Mouse (Mus musculus) embryonic facial prominence, embryonic 14.5 days (tissue): ENCODE data around the gene Ssbp3. TPM values are rescaled to one million over a fixed set of nuclear protein-coding genes. Genes with fewer than 3 reads are reported as not detected.

Experiments
- ATAC-seq: fragments of 200-750 bp; cut with Nextera tagmentation; 2 replicates; pipeline ENCODE4 v1.8.0; 2017; ENCODE audit warnings: low read depth, moderate number of reproducible peaks, moderate TSS enrichment
- DNase-seq: peaks from one replicate; pipeline ENCODE4 v3.0.0-alpha.2; 2015; ENCODE audit warnings: low spot score
- H3K27ac ChIP-seq: fragments of 300-500 bp; sonication (generic); replicated peaks from 2 replicates; pipeline ENCODE4 v1.5.1; 2014; ENCODE audit warnings: low read depth, mild to moderate bottlenecking, low read length, moderate library complexity
- H3K27me3 ChIP-seq: fragments of 300-500 bp; sonication (generic); replicated peaks from 2 replicates; pipeline ENCODE4 v1.6.1; 2014; ENCODE audit warnings: low read length; ENCODE audit not compliant: control insufficient read depth, insufficient read depth
- H3K36me3 ChIP-seq: fragments of 300-500 bp; sonication (generic); 2 replicates; pipeline ENCODE4 v1.6.1; 2014; ENCODE audit warnings: low read length, mixed read lengths; ENCODE audit not compliant: control insufficient read depth, insufficient read depth
- H3K4me1 ChIP-seq: fragments of 300-500 bp; sonication (generic); 2 replicates; pipeline ENCODE4 v1.6.1; 2014; ENCODE audit warnings: antibody characterized with exemption, low read length; ENCODE audit not compliant: control insufficient read depth, insufficient read depth
- H3K4me2 ChIP-seq: fragments of 300-500 bp; sonication (generic); 2 replicates; pipeline ENCODE4 v1.6.1; 2014; ENCODE audit warnings: low read depth, mild to moderate bottlenecking, low read length, moderate library complexity, mixed read lengths
- H3K4me3 ChIP-seq: fragments of 300-500 bp; sonication (generic); 2 replicates; pipeline ENCODE4 v1.5.1; 2014; ENCODE audit warnings: low read depth, mild to moderate bottlenecking, low read length
- H3K9ac ChIP-seq: fragments of 300-500 bp; sonication (generic); 2 replicates; pipeline ENCODE4 v1.6.1; 2014; ENCODE audit warnings: low read depth, mild to moderate bottlenecking, low read length, moderate library complexity, mixed read lengths
- H3K9me3 ChIP-seq: fragments of 300-500 bp; sonication (generic); 2 replicates; pipeline ENCODE4 v1.6.1; 2016; ENCODE audit warnings: low read length; ENCODE audit not compliant: control insufficient read depth
- WGBS: fragments of 180-500 bp; shearing (Covaris S2); extraction: QIAGEN DNeasy Blood & Tissue Kit; methylation state at CpG from one replicate; pipeline ENCODE4 v1.1.7; 2014; 5-methylcytosine and 5-hydroxymethylcytosine counted together
- polyA plus RNA-seq: library from polyadenylated mRNA; unstranded; fragments of >200 nt; fragmentation: Nextera tagmentation; extraction: Ambion mirVana; gene quantifications from 2 replicates; pipeline ENCODE4 v1.2.1, GENCODE M21; 2014

Gene Ssbp3
- polyA plus RNA-seq, 1 experiment from 2014 or later = 72.9 TPM

DNA sequence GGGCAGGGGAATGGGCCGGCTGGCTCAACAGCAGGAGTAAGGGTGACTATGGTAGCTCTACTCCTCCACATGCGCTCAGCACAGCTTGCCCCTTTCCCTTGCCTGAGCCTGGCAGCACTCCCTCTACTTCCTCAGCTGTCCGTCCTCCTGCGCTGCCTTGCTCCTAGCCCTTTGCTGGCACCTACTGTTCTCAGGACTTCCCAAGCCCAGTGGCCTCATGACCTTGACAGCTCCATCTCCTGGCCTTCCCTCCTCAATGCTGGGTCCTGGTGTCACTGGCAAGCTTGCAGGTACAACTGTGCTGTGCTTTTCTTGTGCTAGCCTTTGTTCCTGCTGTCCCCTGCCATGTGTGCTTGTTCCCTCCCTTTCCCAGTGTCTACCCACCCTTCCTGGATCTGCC is 172.6 kb downstream of the Ssbp3 start:
- H3K9me3 ChIP-seq = no peaks in the 10 kb centered on the region
- peaks cover 10% of the 10 kb centered on the region for H3K4me1 ChIP-seq
- H3K27me3 ChIP-seq = no peaks in the 10 kb centered on the region
- WGBS = 91% methylated on average over 3 of the region's 4 CpGs
- no peak overlapping the region for H3K4me3 ChIP-seq
- DNase-seq (no peak), ATAC-seq (no peak)
- H3K4me2 ChIP-seq = no peak overlapping the region
- no peaks in the 10 kb centered on the region for H3K36me3 ChIP-seq
- no peak overlapping the region for H3K9ac ChIP-seq
- no peak overlapping the region for H3K27ac ChIP-seq

DNA sequence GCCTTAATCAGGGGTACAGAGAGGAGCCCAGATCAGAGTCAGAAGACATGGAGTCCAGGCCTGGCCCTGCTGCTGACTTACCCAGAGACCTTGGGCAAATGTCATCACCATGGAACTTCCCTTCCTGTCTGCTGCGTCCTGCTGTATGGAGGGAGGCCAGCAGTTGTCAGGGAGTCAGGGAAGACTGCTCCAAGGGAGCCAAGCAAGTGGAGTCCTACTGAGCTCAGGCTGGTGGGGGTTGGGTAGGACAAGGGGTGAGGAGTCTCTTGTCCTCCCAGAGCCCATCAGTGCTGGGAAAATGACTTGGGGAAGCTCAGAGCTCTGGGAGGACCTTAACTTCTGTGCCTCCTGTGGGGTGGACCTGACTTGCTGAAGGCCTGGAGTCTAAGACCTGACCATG is 173.8 kb downstream of the Ssbp3 start:
- Histone ChIP-seq H3K9ac (no peak overlapping the region), H3K4me2 (no peak overlapping the region), H3K27me3 (no peaks in the 10 kb centered on the region), H3K27ac (no peak overlapping the region), H3K36me3 (no peaks in the 10 kb centered on the region), H3K4me1 (peaks cover 10% of the 10 kb centered on the region), H3K4me3 (no peak overlapping the region), H3K9me3 (no peaks in the 10 kb centered on the region)
- ATAC-seq (no peak), DNase-seq (no peak)
- WGBS = 29% methylated on average over 1 of the region's 1 CpGs

DNA sequence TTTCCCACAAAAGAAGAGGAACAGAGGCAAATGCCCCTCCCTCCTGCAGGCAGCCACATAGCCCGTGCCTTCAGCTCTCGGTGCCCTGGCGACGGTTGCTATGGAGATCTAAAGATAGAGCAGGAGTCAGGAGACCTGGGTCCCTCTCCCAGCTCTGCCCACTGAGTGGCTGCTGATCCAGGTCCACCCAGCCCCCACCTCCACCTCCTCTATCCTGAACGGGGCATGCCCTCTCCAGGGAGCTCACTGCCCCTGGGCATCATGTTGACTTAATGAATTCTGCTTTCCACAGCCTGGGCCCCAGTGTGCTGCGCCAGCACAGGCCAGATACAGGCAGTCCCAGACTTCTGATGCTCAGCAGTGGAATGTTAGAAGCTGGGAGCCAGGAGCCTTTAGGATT is 174.4 kb downstream of the Ssbp3 start:
- 21% methylated on average over 6 of the region's 6 CpGs for WGBS
- no peak overlapping the region; the same call in 1 of the 2 replicates for H3K27ac ChIP-seq
- H3K36me3 ChIP-seq = no peaks in the 10 kb centered on the region
- no peaks in the 10 kb centered on the region for H3K9me3 ChIP-seq
- peak; percentile 89 for ATAC-seq
- H3K4me2 ChIP-seq = no peak overlapping the region
- H3K4me1 ChIP-seq = peaks cover 10% of the 10 kb centered on the region
- peak; percentile 70 for DNase-seq
- H3K9ac ChIP-seq = no peak overlapping the region
- H3K27me3 ChIP-seq = no peaks in the 10 kb centered on the region
- H3K4me3 ChIP-seq = no peak overlapping the region

GRCm38 (mm10) chr4:107091696-107092095 is 181.2 kb downstream of the Ssbp3 start:
- Histone ChIP-seq H3K36me3 (no peaks in the 10 kb centered on the region), H3K9ac (no peak overlapping the region)

GRCm38 (mm10) chr4:107094484-107095187 is 184.1 kb downstream of the Ssbp3 start:
- Histone ChIP-seq H3K9ac (no peak overlapping the region), H3K27ac (no peak overlapping the region), H3K4me2 (no peak overlapping the region), H3K9me3 (no peaks in the 10 kb centered on the region), H3K27me3 (no peaks in the 10 kb centered on the region), H3K4me3 (no peak overlapping the region), H3K4me1 (peaks cover 2% of the 10 kb centered on the region; the same call in 1 of the 2 replicates), H3K36me3 (no peaks in the 10 kb centered on the region)
- 56% methylated on average over 16 of the region's 16 CpGs for WGBS
- no peak for ATAC-seq
- DNase-seq = no peak

More at GRCm38 (mm10) chr4:107091696-107092095, 181.2 kb downstream of the Ssbp3 start:
- Histone ChIP-seq H3K27ac (no peak overlapping the region), H3K9me3 (no peaks in the 10 kb centered on the region), H3K4me1 (peaks cover 2% of the 10 kb centered on the region; the same call in 1 of the 2 replicates), H3K4me3 (no peak overlapping the region), H3K4me2 (no peak overlapping the region), H3K27me3 (no peaks in the 10 kb centered on the region)
- DNase-seq = no peak
- WGBS = 81% methylated on average over 14 of the region's 14 CpGs
- no peak for ATAC-seq

DNA sequence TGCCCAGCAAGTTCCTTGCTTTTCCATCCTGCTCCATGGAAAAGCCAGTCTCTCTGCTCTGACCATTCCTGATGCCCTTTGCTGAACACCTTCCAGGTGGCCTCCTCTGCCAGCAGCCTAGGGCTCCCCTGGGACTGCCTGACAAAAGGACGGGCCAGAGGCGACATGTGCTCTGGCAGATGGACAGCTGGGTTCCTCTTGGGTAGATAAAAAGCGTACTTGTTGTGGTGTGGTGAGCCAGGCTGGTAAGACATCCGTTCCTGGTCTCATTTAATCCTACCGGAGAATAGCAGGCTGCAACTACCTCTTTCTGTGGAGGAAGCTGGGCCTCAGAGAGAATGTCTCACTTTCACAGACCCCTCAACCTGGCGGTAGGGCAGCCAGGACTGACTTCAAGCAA is 185.5 kb downstream of the Ssbp3 start:
- WGBS = 22% methylated on average over 6 of the region's 6 CpGs
- no peaks in the 10 kb centered on the region for H3K9me3 ChIP-seq
- H3K4me2 ChIP-seq = no peak overlapping the region
- no peaks in the 10 kb centered on the region for H3K36me3 ChIP-seq
- no peak overlapping the region for H3K27ac ChIP-seq
- H3K4me1 ChIP-seq = peaks cover 2% of the 10 kb centered on the region; the same call in 1 of the 2 replicates
- no peak overlapping the region for H3K9ac ChIP-seq
- ATAC-seq (no peak), DNase-seq (peak; percentile 40)
- H3K4me3 ChIP-seq = no peak overlapping the region
- H3K27me3 ChIP-seq = no peaks in the 10 kb centered on the region

DNA sequence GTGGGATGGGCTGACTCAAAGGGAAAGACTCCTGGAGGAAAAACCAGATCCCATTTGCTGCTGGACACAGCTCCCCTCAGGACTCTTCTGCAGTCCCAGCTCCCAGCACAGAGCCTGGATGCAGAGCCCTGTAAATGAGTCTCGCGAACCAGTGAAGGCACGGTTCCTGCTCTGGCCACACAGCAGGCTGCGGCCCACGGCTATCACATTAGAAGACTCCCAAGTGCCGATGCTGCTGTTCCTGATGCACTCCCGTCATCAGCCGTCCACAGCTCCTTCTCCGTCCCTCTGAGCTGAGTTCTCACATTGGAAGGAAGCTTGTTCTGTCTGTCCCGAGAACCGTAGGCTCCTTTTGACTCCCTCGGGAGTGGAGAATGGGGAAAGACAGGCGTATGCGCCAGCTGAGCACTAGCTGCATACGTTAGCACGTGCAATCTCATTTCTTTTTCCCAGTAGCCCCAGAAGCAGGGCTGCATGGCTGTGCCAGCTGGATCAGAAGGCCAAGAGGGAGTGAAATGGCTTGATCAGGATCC is 186.4 kb downstream of the Ssbp3 start, which contains the start of gene Cdcp2:
Gene Cdcp2 (plus strand): TSS at position 51 of the 533 bp plus-strand sequence.
- H3K36me3 ChIP-seq = no peaks in the 10 kb centered on the region
- H3K4me2 ChIP-seq = no peak within 1 kb of the TSS
- no peaks in the 10 kb centered on the region for H3K27me3 ChIP-seq
- H3K9me3 ChIP-seq = no peaks in the 10 kb centered on the region
- H3K9ac ChIP-seq = no peak within 1 kb of the TSS
- ATAC-seq (no peak; the same call in 1 of the 2 replicates), DNase-seq (no peak)
- H3K27ac ChIP-seq = no peak within 1 kb of the TSS
- H3K4me3 ChIP-seq = no peak within 1 kb of the TSS
- WGBS = 51% methylated on average over 16 of the region's 16 CpGs
- peaks cover 2% of the 10 kb centered on the region; the same call in 1 of the 2 replicates for H3K4me1 ChIP-seq

DNA sequence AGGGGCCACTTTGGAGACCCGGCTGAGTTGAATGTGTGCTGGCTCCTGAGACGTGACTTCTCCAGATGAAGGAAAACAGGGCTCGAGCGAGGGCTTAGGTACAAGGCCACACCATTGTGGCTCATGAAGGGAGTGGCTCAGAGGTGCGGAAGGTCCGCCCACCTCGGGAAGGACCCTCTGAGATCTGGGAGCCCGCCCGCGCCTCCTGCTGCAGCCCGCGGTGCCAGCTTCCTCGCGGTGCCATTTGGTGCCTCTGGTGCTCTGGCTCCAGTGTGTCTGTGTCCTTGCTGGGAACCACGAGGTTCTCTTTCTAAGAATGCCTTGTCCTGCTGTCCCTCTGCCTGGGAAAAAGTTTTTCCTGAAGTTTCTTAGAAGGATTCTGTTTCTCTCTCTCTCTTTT is 187.4 kb downstream of the Ssbp3 start:
- H3K27me3 ChIP-seq = no peaks in the 10 kb centered on the region
- DNase-seq (no peak), ATAC-seq (no peak)
- peaks cover 2% of the 10 kb centered on the region; the same call in 1 of the 2 replicates for H3K4me1 ChIP-seq
- no peaks in the 10 kb centered on the region for H3K9me3 ChIP-seq
- H3K4me3 ChIP-seq = no peak overlapping the region
- H3K9ac ChIP-seq = no peak overlapping the region
- no peak overlapping the region for H3K27ac ChIP-seq
- H3K4me2 ChIP-seq = no peak overlapping the region
- 42% methylated on average over 12 of the region's 15 CpGs for WGBS
- H3K36me3 ChIP-seq = no peaks in the 10 kb centered on the region

DNA sequence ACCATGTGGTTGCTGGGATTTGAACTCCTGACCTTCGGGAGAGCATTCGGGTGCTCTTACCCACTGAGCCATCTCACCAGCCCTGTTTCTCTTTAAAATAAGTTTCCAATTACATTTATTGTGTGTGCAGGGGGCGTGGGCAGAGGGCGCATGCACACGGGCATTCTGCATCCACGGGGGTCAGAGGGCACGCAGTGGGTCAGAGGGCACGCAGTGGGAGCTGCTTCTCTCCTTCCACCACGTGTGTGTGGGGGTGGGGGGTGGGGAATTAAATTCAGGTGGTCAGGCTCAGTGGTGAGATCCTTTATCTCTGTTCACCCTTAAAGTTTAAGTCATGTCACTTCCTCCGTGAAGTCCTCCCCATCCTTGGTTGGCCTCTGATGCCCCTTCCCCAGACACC is 187.9 kb downstream of the Ssbp3 start:
- H3K27ac ChIP-seq = no peak overlapping the region
- no peaks in the 10 kb centered on the region for H3K36me3 ChIP-seq
- H3K9me3 ChIP-seq = no peaks in the 10 kb centered on the region
- DNase-seq (no peak), ATAC-seq (no peak)
- no peak overlapping the region for H3K4me2 ChIP-seq
- 54% methylated on average over 9 of the region's 10 CpGs for WGBS
- H3K4me1 ChIP-seq = peaks cover 2% of the 10 kb centered on the region; the same call in 1 of the 2 replicates
- no peaks in the 10 kb centered on the region for H3K27me3 ChIP-seq
- no peak overlapping the region for H3K9ac ChIP-seq
- H3K4me3 ChIP-seq = no peak overlapping the region
